Mouse (Mus musculus): ENCODE data around the gene Aldh3a2.

Aldh3a2 gene

DNA sequence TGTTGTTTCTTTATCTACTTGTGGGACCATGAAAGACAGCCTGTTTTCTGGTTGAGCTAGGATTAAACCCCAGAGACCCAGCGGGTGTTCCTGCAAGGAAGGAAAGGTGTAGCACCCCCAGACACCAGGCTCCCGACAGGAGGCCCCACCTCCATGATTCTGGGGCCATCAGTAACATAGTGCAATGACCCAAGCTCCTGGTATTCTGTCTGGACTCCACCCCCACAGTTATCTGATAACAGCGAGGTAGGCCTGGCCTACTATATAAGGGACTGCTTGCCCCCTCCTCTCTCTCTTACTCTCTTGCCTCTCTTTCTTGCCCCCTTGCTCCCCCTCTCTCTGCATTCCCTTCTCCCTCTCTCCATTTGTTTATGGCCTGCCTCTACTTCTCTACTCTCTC is 32.9 kb upstream of the Aldh3a2 start:
- H3K9me3 ChIP-seq (ENCODE audit: low read length) = peaks cover 64% of the 10 kb centered on the region
- TF ChIP-seq POU5F1 (IDR thresholded peaks at IDR 0.05; ENCODE audit: borderline replicate concordance, low read length) (no peak), NANOG (IDR thresholded peaks at IDR 0.05; ENCODE audit: borderline replicate concordance, low read length) (no peak), CTCF (conservative IDR thresholded peaks at IDR 0.05; ENCODE audit: low read length) (no peak)

DNA sequence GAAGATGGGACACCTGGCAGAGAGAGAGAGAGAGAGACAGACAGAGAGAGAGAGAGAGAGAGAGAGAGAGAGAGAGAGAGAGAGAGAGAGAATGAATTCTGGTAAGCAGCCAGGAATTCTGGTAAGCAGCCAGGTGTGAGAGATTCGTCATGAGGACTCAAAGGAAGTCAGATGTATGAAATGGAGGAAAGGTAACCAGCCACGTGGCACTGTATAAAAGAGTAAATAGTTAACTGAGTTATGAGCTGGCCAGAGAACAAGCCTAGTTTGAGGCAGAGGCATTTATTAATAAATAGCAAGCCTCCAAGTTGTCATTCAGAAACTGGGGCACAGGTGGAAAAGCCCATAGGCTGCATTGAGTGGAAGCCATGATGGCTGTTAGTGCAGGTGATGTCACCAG is 30.6 kb upstream of the Aldh3a2 start:
- no peaks in the 10 kb centered on the region for H3K27me3 ChIP-seq (ENCODE audit: insufficient read depth, low read length)
- peaks cover 7% of the 10 kb centered on the region for H3K36me3 ChIP-seq (ENCODE audit: insufficient read depth, low read length)
- no peak for TF ChIP-seq POU5F1 (IDR thresholded peaks at IDR 0.05; ENCODE audit: borderline replicate concordance, low read length)
- H3K9me3 ChIP-seq (ENCODE audit: low read length) = peaks cover 64% of the 10 kb centered on the region
- peaks cover 58% of the 10 kb centered on the region for H3K4me1 ChIP-seq (replicated peaks; ENCODE audit: low read depth, low read length)
- no peak overlapping the region for H3K4me3 ChIP-seq (replicated peaks; ENCODE audit: low read length)

More for the DNA sequence above, 32.9 kb upstream of the Aldh3a2 start:
- peaks cover 7% of the 10 kb centered on the region for H3K36me3 ChIP-seq (ENCODE audit: insufficient read depth, low read length)
- no peak overlapping the region for H3K4me3 ChIP-seq (replicated peaks; ENCODE audit: low read length)
- peaks cover 51% of the 10 kb centered on the region for H3K4me1 ChIP-seq (replicated peaks; ENCODE audit: low read depth, low read length)
- H3K27me3 ChIP-seq (ENCODE audit: insufficient read depth, low read length) = no peaks in the 10 kb centered on the region

DNA sequence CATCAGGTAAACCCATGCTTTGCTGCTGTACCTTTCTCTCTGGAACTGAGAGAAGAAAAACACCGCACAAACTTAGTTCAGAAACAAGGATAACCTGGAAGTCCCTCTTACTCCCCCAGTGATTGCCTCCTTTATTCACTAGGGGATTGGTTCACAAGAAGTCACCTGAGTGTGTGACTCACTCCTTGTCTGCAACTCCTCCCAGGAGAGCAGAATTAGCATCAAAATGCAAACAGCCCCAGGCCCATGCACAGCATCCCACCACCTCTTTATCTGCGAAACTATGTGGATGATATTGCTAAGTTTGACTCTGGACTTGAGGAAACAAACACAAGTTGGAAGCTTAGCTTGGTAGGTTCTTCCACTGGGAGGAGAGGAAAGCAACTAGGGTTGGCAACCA is 30.1 kb upstream of the Aldh3a2 start:
- TF ChIP-seq CTCF (conservative IDR thresholded peaks at IDR 0.05; ENCODE audit: low read length) = no peak
- Histone ChIP-seq H3K36me3 (ENCODE audit: insufficient read depth, low read length) (peaks cover 7% of the 10 kb centered on the region), H3K9me3 (ENCODE audit: low read length) (peaks cover 64% of the 10 kb centered on the region), H3K27me3 (ENCODE audit: insufficient read depth, low read length) (no peaks in the 10 kb centered on the region), H3K4me3 (replicated peaks; ENCODE audit: low read length) (0 out of 2 replicates have a peak overlapping the region, but pooled peaks have one; percentile 5), H3K4me1 (replicated peaks; ENCODE audit: low read depth, low read length) (peaks cover 61% of the 10 kb centered on the region)

DNA sequence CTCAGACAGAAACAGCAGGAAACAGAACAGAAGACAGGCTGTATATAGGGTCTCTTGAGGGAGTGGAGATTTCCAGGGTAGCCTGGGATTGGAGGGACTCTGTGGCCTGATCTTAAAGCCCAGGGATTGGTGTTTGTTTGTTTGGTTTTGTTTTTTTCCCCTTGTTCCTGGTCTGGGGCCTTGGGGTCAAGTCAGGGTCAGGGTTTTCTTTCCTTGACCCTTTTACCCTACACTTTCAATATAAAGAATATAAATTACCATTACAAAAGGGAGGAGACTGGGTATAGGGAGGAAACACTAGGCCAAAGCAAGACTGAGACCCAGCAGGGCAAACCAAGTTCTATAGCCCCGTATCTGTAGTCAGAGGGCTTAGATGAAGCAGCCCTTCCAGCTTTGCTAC is 29.3 kb upstream of the Aldh3a2 start:
- Histone ChIP-seq H3K4me1 (replicated peaks; ENCODE audit: low read depth, low read length) (peaks cover 58% of the 10 kb centered on the region), H3K36me3 (ENCODE audit: insufficient read depth, low read length) (peaks cover 7% of the 10 kb centered on the region), H3K27me3 (ENCODE audit: insufficient read depth, low read length) (no peaks in the 10 kb centered on the region), H3K9me3 (ENCODE audit: low read length) (peaks cover 64% of the 10 kb centered on the region), H3K4me3 (replicated peaks; ENCODE audit: low read length) (0 out of 2 replicates have a peak overlapping the region, but pooled peaks have one; percentile 5)
- TF ChIP-seq POU5F1 (IDR thresholded peaks at IDR 0.05; ENCODE audit: borderline replicate concordance, low read length) (0 out of 2 replicates have a peak, but pooled peaks have one; percentile 15), NANOG (IDR thresholded peaks at IDR 0.05; ENCODE audit: borderline replicate concordance, low read length) (no peak)

GRCm38 (mm10) chr11:61295556-61295955 is 28.3 kb upstream of the Aldh3a2 start:
- Histone ChIP-seq H3K27me3 (ENCODE audit: insufficient read depth, low read length) (no peaks in the 10 kb centered on the region), H3K9me3 (ENCODE audit: low read length) (peaks cover 63% of the 10 kb centered on the region)
- TF ChIP-seq POU5F1 (IDR thresholded peaks at IDR 0.05; ENCODE audit: borderline replicate concordance, low read length) (no peak), CTCF (conservative IDR thresholded peaks at IDR 0.05; ENCODE audit: low read length) (no peak), NANOG (IDR thresholded peaks at IDR 0.05; ENCODE audit: borderline replicate concordance, low read length) (no peak)

DNA sequence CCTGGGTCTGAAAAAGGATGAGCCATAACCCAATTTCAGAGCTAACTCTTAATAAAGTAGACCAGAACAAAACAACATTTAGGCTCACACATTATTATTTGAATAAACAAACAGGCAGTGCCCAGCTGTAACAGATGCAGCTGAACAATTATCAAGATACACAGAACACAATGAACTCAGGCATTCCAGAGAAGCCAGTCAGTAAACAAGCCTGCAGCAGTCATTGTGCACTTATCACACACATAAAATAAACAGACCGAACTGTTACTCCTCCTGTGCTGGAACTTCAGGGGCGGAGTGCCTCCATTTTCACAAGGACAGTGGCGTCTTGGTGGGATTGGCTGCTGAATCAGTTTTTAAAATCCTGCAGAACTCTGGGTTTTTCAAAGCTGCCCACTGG is 27.2 kb upstream of the Aldh3a2 start:
- H3K27me3 ChIP-seq (ENCODE audit: insufficient read depth, low read length) = no peaks in the 10 kb centered on the region
- peaks cover 53% of the 10 kb centered on the region for H3K9me3 ChIP-seq (ENCODE audit: low read length)
- H3K4me3 ChIP-seq (replicated peaks; ENCODE audit: low read length) = no peak overlapping the region
- peaks cover 44% of the 10 kb centered on the region for H3K4me1 ChIP-seq (replicated peaks; ENCODE audit: low read depth, low read length)
- TF ChIP-seq CTCF (conservative IDR thresholded peaks at IDR 0.05; ENCODE audit: low read length) = no peak
- no peak for TF ChIP-seq NANOG (IDR thresholded peaks at IDR 0.05; ENCODE audit: borderline replicate concordance, low read length)
- TF ChIP-seq POU5F1 (IDR thresholded peaks at IDR 0.05; ENCODE audit: borderline replicate concordance, low read length) = no peak
- peaks cover 7% of the 10 kb centered on the region for H3K36me3 ChIP-seq (ENCODE audit: insufficient read depth, low read length)

More at GRCm38 (mm10) chr11:61295556-61295955, 28.3 kb upstream of the Aldh3a2 start:
- Histone ChIP-seq H3K4me1 (replicated peaks; ENCODE audit: low read depth, low read length) (peaks cover 49% of the 10 kb centered on the region), H3K4me3 (replicated peaks; ENCODE audit: low read length) (no peak overlapping the region), H3K36me3 (ENCODE audit: insufficient read depth, low read length) (peaks cover 7% of the 10 kb centered on the region)

DNA sequence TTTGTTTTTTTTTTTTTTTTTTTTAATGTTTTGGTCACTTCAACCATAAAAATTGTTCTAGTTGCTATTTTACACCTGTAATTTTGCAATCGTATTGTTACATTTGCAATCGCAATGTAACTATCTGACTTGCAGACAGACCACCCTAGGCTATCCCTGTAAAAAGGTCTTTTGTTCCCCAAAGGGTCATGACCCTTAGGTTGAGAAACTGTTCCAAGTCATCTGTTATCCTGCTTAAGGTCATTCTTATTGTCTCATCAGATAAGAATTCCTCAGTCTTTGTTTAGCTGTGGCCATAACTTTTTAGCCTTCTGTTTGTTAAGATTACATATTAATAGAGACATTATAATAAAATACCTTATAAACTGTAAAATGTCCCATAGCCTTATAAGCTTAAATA is 26.0 kb upstream of the Aldh3a2 start:
- TF ChIP-seq CTCF (conservative IDR thresholded peaks at IDR 0.05; ENCODE audit: low read length) (no peak), NANOG (IDR thresholded peaks at IDR 0.05; ENCODE audit: borderline replicate concordance, low read length) (no peak), POU5F1 (IDR thresholded peaks at IDR 0.05; ENCODE audit: borderline replicate concordance, low read length) (no peak)
- H3K27me3 ChIP-seq (ENCODE audit: insufficient read depth, low read length) = no peaks in the 10 kb centered on the region
- peaks cover 7% of the 10 kb centered on the region for H3K36me3 ChIP-seq (ENCODE audit: insufficient read depth, low read length)
- peaks cover 33% of the 10 kb centered on the region for H3K4me1 ChIP-seq (replicated peaks; ENCODE audit: low read depth, low read length)
- peaks cover 45% of the 10 kb centered on the region for H3K9me3 ChIP-seq (ENCODE audit: low read length)
- H3K4me3 ChIP-seq (replicated peaks; ENCODE audit: low read length) = no peak overlapping the region

DNA sequence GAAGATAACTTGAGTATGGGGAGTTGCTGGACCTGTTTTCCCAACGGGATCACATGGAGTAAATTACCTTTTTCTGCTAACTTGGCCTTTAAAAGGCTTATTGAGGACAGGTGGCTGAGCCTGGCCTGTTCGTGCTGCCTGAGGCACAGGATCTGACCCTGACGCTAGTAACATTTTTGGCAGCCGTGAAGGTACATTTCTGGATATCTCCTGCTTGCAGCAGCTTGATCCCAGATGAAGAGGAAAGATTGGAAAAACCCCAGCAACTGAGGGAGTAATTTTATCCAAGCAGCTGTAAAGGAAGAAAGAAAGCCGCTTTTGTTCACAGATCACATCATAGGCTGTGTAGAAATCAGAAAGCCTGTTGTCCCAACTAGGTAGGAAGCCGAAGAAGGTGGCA is 17.1 kb upstream of the Aldh3a2 start:
- TF ChIP-seq NANOG (IDR thresholded peaks at IDR 0.05; ENCODE audit: borderline replicate concordance, low read length) (no peak), CTCF (conservative IDR thresholded peaks at IDR 0.05; ENCODE audit: low read length) (no peak), POU5F1 (IDR thresholded peaks at IDR 0.05; ENCODE audit: borderline replicate concordance, low read length) (no peak)
- Histone ChIP-seq H3K4me3 (replicated peaks; ENCODE audit: low read length) (no peak overlapping the region), H3K36me3 (ENCODE audit: insufficient read depth, low read length) (no peaks in the 10 kb centered on the region), H3K27me3 (ENCODE audit: insufficient read depth, low read length) (peaks cover 3% of the 10 kb centered on the region; the same call in 1 of the 2 replicates), H3K9me3 (ENCODE audit: low read length) (no peaks in the 10 kb centered on the region), H3K4me1 (replicated peaks; ENCODE audit: low read depth, low read length) (0 out of 2 replicates have a peak, but pooled peaks cover 3% of the 10 kb centered on the region)

GRCm38 (mm10) chr11:61283414-61284049 is 16.3 kb upstream of the Aldh3a2 start:
- Histone ChIP-seq H3K27me3 (ENCODE audit: insufficient read depth, low read length) (peaks cover 3% of the 10 kb centered on the region; the same call in 1 of the 2 replicates), H3K9me3 (ENCODE audit: low read length) (no peaks in the 10 kb centered on the region), H3K4me1 (replicated peaks; ENCODE audit: low read depth, low read length) (peaks cover 5% of the 10 kb centered on the region; the same call in 1 of the 2 replicates), H3K36me3 (ENCODE audit: insufficient read depth, low read length) (no peaks in the 10 kb centered on the region), H3K4me3 (replicated peaks; ENCODE audit: low read length) (no peak overlapping the region)
- no peak for TF ChIP-seq CTCF (conservative IDR thresholded peaks at IDR 0.05; ENCODE audit: low read length)
- no peak for TF ChIP-seq POU5F1 (IDR thresholded peaks at IDR 0.05; ENCODE audit: borderline replicate concordance, low read length)
- no peak for TF ChIP-seq NANOG (IDR thresholded peaks at IDR 0.05; ENCODE audit: borderline replicate concordance, low read length)

All from E14TG2a.4 (cell line).